Mouse (Mus musculus) bone marrow, adult 2 months (tissue): Measurements from ENCODE around the gene Tuba1a.

Experiments
- CTCF ChIP-seq: fragments of 200-500 bp; IDR thresholded peaks from 2 replicates; pipeline ENCODE4 v1.5.1; 2011; ENCODE audit warnings: low read length, control low read depth; ENCODE audit not compliant: control insufficient read depth, insufficient read depth
- POLR2A ChIP-seq: fragments of 200-500 bp; IDR thresholded peaks from 2 replicates; pipeline ENCODE4 v1.6.1; 2011; ENCODE audit warnings: low read depth, mild to moderate bottlenecking, control low read depth, low read length, borderline replicate concordance; ENCODE audit not compliant: control insufficient read depth

DNA sequence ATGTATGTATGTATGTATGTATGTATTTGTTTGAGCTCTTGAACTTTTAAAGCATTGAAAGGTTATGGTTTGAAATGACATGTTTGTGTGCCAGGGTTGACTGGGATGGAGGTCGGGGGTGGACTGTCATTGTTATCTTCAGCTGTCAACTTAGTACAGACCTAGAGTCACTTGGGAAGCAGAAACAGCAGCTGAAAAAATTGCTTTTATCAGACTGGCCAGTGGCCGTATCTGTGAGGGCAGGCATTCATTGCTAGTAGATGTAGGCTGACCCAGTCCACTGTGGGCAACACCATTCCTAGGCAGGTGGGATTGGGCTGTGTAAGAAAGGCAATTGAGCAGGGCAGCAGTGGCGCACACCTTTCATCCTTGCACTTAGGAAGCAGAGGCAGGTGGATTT, 6.0 kb upstream of the Tuba1a start:
- TF ChIP-seq POLR2A, result no peak
- no peak for TF ChIP-seq CTCF
